Mouse (Mus musculus) mesoderm, embryonic 11.5 days (tissue): Measurements from ENCODE around the gene Akap13.

Experiments
- DNase-seq: peaks from one replicate; pipeline ENCODE4 v3.0.0-alpha.2; 2012; ENCODE audit warnings: low read depth, low spot score

The Akap13 gene

GRCm38 (mm10) chr7:75633807-75634526 is 178.6 kb downstream of the Akap13 start:
- DNase-seq = peak; percentile 75

GRCm38 (mm10) chr7:75638769-75639168 is 183.4 kb downstream of the Akap13 start:
- no peak for DNase-seq

DNA sequence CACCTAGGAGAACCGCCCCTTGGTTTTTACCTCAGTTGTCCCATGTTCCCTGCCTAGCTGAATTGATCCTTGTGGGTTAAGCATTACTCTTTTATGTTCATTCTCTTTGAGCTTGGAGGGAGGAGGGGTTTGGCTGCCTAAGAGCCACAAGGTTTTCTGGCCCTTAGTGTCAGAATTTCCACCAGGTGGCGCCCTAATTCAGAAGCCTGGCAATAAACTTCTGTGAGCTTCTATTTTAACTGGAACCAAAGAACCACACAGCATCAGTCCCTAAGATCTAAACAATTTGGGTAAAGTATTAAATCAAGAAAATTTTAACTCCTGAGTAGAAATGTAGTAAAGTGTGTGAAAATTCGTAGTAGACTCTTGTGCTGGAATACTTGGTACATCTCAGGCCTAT is 184.2 kb downstream of the Akap13 start:
- DNase-seq = peak; percentile 72

DNA sequence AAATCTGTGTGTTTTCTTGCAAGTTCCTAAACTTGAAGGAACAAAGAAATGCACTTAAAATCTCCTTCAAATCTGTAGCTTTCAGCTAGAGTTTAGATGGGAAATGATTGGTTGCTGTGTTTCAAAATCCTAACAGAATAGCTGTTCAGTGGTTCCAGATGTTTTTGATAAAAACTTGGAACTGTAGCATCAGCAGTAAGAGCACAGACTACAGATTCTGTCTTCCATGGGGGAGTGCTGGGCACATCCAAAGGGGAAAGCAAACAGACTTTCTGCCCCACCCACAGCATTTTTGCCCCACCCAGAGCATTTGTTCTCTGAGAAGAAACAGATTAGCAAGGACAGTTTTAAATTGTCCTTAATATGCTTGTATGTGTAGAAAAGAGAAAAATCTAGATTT is 184.7 kb downstream of the Akap13 start:
- DNase-seq = no peak

- DNase-seq = no peak
Measured at GRCm38 (mm10) chr7:75640671-75641070, 185.3 kb downstream of the Akap13 start.

- no peak for DNase-seq
Measured at GRCm38 (mm10) chr7:75641415-75642177, 186.3 kb downstream of the Akap13 start.

DNA sequence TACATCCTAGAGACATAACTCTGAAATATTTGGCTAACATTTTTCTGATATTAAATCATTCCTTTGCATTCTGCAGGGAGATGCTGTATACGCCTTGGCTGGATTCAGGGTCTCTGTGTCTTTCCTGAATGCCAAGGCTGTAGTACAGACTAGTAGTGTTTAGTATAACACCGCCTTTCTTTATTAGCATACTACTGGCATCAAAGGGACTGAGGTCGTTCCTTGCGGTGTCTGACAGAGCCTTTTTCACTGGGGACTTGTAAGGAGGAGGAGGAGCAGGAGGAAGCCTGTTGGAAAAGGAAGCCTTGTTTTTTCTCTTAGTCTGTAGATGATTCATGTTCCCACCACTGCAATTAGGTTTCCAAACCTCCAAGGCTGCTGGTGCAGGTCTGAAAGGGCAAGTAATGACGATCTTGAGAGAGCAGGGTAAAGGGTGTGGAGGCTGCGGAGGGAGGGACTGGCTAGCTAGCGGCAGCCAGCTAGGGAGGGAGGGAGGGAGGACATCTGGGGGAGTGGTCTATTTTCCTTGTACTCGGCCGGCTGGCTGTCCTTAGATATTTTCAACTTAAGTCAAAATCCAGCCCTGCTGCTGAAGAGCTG is 186.9 kb downstream of the Akap13 start:
- peak; percentile 73 for DNase-seq

GRCm38 (mm10) chr7:75642846-75643563 is 187.7 kb downstream of the Akap13 start:
- DNase-seq = no peak

GRCm38 (mm10) chr7:75643986-75644385 is 188.7 kb downstream of the Akap13 start:
- DNase-seq = no peak

DNA sequence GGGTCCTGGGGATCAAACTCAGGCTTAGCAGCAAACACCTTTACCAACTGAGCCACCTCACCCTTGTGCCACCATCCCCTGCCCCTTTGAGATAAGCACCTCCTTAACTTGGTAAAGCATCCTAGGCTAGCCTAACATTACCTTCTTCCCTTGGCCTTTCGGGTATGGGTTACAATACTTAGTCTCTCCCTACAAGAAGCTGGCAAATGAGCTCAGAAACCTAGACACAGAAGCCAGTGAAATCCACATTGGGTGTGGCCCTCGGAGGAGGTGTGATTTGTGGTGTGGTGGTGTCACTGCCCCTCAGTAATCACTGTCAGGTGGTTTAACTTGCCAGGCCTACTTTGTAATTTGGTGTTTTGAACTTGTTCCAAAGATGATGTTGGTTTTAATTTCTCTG is 189.3 kb downstream of the Akap13 start:
- no peak for DNase-seq

DNA sequence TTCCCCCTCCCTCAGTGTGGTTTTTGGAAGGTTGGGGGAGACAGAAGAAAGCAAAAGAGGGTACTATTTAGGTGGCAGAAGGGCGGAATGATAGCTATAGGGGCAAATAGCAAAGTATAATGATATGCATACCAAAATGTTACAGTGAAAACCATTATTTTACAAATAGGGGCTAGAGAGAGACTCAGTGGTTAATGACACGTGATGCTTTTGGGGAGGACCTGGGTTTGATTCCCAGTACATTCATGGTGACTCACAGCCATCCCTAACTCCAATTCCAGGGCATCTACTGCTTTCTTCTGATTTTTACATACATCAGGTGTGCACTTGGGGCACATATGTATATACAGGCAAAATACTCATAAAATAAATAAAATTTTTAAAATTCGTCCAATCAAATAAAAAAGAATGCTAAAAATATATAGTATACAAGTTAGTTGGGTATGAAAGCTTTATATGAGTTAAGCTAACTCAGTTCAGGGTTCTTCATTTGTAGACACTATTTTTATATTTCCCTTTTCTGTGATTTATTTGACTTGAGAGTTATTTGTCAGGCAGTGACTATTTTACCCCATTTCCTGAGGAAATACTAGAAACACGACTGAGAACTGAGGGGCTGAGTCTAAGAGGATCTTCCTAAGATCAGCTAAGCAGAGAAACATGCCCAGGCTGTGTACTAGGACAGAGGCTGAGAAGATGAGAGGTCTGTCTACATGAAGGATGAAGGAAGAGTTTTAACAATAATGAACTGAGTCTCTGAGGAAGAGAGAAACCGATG is 190.0 kb downstream of the Akap13 start:
- no peak for DNase-seq

DNA sequence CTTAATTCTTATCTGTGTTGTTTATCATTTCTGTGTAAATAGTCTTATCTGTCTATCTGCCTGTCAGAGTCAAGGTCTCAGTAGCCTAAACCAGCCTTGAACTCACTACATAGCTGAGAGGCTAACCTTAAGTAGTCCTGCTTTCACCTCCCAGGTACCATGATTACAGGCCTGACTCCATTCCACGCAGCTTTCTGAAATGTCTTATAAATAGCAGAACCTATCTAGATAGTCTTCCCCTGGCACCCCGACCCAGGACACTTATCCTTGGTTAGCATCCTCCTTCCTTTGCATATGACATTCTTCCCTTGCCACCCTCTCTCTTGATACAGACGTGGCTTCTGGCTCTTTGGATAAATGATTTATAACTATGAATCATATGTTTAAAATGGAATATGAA is 192.7 kb downstream of the Akap13 start:
- DNase-seq = no peak

GRCm38 (mm10) chr7:75648961-75649360 is 193.6 kb downstream of the Akap13 start:
- no peak for DNase-seq

DNA sequence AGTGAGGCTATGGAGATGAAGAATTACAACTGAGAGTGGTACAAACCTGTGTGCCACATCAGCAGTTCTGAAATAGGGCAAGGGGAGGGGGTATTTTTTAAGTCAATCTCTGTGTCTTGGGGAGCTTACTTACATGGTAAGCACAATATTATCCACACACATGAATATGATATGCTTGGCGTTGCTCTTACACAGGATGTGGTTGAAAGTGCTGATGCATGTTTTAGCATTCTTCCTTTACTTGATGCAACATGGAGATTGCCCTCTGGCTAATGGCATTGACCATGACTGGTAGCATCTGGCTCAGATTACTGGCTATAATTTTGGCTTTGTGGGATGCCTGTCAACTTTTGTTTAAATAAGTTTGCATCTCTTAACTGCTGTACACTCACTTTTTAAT is 194.6 kb downstream of the Akap13 start:
- DNase-seq = no peak

- no peak for DNase-seq
Measured at GRCm38 (mm10) chr7:75653684-75654317, 198.5 kb downstream of the Akap13 start.

DNA sequence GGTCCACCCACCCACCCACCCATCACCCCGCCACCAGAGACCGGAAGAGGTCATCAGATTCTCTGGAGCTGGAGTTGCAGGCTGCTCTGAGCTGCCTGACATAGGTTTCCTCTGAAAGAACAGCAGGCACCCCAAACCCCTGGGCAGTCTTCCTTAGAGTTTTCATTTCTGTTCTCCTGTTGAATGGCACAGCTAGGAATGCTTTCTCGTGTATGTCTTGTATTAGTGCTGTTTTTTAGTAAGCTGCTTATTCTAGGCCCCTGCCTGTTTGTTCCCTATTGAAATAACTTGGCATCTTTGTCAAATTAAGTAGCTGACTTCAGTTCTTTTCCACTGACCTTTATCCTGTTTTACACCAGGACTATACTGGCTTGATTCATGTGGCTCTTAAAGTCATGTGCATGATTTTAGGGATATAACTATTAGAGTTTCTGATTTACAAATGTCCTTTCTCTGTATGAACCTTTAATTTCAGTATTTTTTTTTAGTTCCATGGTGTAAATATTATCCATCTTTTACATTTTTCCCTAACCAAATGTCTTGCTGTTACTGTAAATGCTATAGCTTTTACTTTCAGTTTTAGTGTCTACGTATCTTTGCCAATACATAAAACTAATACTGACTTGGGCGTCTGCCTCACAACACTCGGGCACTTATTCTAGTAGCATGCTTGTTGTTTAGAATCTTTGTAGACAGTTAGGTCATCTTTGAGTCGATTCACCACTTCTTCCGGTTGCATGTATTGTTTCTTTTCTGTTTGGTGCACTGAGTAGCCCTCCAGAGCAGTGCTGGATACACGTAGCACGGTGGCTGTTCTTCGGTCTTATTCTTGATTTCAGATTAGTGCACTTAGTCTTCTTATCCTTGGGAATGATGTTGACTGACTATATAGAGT is 200.1 kb downstream of the Akap13 start:
- no peak for DNase-seq

GRCm38 (mm10) chr7:75656297-75656852 is 201.0 kb downstream of the Akap13 start:
- DNase-seq = no peak

DNA sequence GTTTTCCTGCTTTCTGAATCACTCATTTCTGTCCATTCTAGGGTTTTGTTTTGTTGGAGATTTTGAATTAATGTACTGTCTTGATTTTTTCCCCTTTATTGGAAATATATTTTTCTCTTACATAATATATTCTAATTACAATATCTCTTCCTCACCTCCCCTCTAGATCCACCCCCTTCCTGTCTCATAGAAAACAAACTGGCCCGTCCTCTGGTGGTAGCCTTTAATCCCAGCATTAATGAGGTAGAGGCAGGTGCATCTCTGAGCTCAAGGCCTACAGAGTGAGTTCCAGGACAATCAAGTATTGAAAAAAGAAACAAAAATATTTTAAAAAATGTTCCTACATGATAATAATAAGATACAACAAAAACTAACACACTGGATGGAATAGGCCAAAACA is 201.6 kb downstream of the Akap13 start:
- no peak for DNase-seq

GRCm38 (mm10) chr7:75664455-75664854 is 209.1 kb downstream of the Akap13 start:
- no peak for DNase-seq
